Mouse (Mus musculus): ENCODE measurements around the gene Kank2. TPM values are rescaled to one million over a fixed set of nuclear protein-coding genes. Genes with fewer than 3 reads are reported as not detected.

The Kank2 gene
- total RNA-seq, 2 experiments from 2014 or later, result 27.4 to 31.6 TPM

Small RNA genes lying within 50 kb of the gene (microRNA-seq; reads per million reads assigned to microRNA genes)
- 3.3 to 3.8 reads per million in 2 experiments for gene Mir7083

Other genes starting within 250 kb of the Kank2 start
- gene Timm29, start 206.0 kb downstream of the Kank2 start, total RNA-seq (2021), result 10 to 100 TPM; 45.1 to 49.1 TPM
- gene Yipf2, start 205.9 kb downstream of the Kank2 start, total RNA-seq (2021), result 1 to 10 TPM; 4.5 to 5.6 TPM
- 10 to 100 TPM; 52.4 to 58.3 TPM for gene Smarca4, start 182.6 kb downstream of the Kank2 start, total RNA-seq (2021)
- 10 to 100 TPM; 11.4 to 11.8 TPM for gene Ldlr, start 75.3 kb downstream of the Kank2 start, total RNA-seq (2021)
- 1 to 10 TPM; 6.1 to 7.3 TPM for gene Spc24, start 38.4 kb downstream of the Kank2 start, total RNA-seq (2021)
- gene Angptl8, start 36.8 kb upstream of the Kank2 start, total RNA-seq (2021), result under 1 TPM in 1 of 2 experiments, not detected in 1; 0.43 TPM
- 10 to 100 TPM; 26.9 to 32.9 TPM for gene Dock6, start 53.9 kb upstream of the Kank2 start, total RNA-seq (2021)
- gene Rab3d, start 119.4 kb upstream of the Kank2 start, total RNA-seq (2021), result 1 to 10 TPM; 5.4 to 6.2 TPM
- under 1 TPM; 0.45 to 0.97 TPM for gene Ccdc159, start 128.7 kb upstream of the Kank2 start, total RNA-seq (2021)
- 10 to 100 TPM; 13.0 to 16.9 TPM for gene Tmem205, start 128.8 kb upstream of the Kank2 start, total RNA-seq (2021)
- 1 to 10 TPM; 2.3 to 3.3 TPM for gene Plppr2, start 138.3 kb upstream of the Kank2 start, total RNA-seq (2021)
- gene Swsap1, start 157.0 kb upstream of the Kank2 start, total RNA-seq (2021), result 1 to 10 TPM; 3.1 to 3.6 TPM
- 1 to 10 TPM; 3.8 to 5.5 TPM for gene Epor, start 164.8 kb upstream of the Kank2 start, total RNA-seq (2021)
- under 1 TPM; 0.47 to 0.75 TPM for gene Rgl3, start 190.7 kb upstream of the Kank2 start, total RNA-seq (2021)
- gene Ccdc151, start 203.9 kb upstream of the Kank2 start, total RNA-seq (2021), result not detected
- gene Prkcsh, start 204.1 kb upstream of the Kank2 start, total RNA-seq (2021), result 10 to 100 TPM; 35.4 to 41.7 TPM